Mouse (Mus musculus): ENCODE data around the gene Alk. TPM values are rescaled to one million over a fixed set of nuclear protein-coding genes. Genes with fewer than 3 reads are reported as not detected.

The Alk gene
- polyA plus RNA-seq, 1 experiment: 0.05 TPM

DNA sequence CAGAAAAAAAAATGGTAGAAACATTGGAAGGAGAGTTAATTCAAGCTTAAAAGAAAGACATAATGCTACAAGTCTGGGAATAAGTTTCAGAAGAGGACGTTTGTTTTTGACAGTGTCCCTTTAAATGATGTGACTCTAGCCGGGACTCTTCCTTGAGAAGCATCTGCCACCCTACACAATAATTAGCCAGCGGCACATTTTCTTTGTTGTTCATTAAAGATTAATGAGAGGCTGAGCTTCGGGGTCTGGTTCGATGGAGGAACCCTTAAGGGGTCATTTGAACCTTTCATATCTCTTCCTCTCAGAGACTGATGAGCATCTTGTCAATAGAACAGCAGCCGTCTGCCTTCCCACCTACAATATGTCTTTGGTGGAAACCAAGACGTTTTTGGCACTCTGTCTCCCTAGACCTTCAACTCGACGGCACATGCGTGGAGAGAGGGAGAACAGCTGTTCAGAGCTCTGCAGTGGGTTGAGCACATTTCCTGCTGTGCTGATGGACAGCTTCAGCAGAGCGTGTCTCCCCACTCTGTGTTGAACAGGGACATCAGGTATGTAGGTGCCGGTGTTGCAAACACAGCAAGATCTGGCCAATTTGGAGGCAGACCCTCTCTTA is 528.0 kb downstream of the Alk start:
- no peak for DNase-seq (ENCODE audit: low read depth, low spot score)
- 37% methylated on average over 12 of the region's 12 CpGs for WGBS

GRCm38 (mm10) chr17:72071871-72072270 is 532.6 kb downstream of the Alk start:
- no peak for DNase-seq (ENCODE audit: low read depth, low spot score)
- 63% methylated on average over 1 of the region's 1 CpGs for WGBS

DNA sequence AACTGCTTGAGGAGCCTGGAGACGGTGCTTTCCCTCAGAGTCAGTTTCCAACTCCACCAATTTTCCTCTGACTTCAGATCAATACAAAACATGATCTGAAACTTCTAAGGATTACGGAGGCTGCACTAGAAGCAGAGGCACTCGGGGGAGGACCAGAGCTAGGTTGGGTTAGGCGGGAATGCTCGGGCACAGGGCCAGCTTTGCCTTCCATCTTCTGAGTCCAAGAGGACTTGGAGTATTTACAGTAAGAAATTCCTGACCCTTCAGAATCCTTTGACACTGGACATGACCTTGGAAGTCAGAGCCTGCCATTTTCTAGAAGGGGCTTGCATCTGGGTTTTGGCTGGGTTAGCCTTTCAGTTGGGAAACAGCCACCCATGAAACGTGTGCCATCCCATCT is 536.3 kb downstream of the Alk start:
- no peak for DNase-seq (ENCODE audit: low read depth, low spot score)
- 75% methylated on average over 6 of the region's 6 CpGs for WGBS

DNA sequence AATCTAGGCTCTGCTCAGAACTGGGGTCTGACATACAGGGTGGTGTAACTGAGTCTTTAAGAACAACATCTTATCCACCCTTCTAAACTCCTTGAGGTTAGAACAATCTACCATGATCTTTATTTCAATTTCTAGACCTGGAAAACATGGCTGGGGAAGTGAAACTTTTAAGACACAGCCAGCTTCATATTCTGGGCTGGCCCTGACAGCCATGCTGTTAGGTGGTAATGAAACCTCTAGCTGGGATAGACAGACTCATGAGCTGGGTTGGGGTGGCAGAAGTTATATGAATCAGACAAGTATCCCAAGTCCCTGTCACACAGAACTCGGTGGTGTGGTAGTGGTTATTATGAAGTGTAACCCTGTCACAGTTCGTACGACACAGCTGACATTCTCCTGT is 541.4 kb downstream of the Alk start:
- DNase-seq (ENCODE audit: low read depth, low spot score): no peak
- WGBS: 91% methylated on average over 3 of the region's 3 CpGs

DNA sequence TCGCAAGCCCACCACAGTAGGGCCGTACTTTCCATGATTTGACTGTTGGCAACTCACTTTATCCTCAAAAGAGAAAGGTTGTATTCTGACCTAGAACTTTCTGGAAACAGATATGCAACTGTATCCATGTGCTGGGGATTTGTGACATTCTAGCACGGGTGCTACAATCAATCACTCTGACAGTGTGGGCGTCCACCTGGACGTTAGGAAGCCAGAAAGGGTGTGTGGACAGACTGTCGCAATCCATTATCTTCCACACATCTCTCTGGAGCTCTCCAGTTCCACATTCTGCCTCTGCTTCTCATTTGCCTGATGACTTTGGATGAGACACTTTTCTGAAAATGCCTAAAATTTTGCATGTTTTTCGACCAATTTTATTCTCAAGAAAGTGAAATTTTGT is 545.1 kb downstream of the Alk start:
- DNase-seq (ENCODE audit: low read depth, low spot score): no peak
- WGBS: 55% methylated on average over 7 of the region's 7 CpGs

GRCm38 (mm10) chr17:72045671-72046070 is 558.8 kb downstream of the Alk start:
- 93% methylated on average over 2 of the region's 2 CpGs for WGBS
- no peak for DNase-seq (ENCODE audit: low read depth, low spot score)

GRCm38 (mm10) chr17:72043667-72044390 is 560.6 kb downstream of the Alk start:
- no peak for DNase-seq (ENCODE audit: low read depth, low spot score)
- WGBS: 76% methylated on average over 11 of the region's 11 CpGs

DNA sequence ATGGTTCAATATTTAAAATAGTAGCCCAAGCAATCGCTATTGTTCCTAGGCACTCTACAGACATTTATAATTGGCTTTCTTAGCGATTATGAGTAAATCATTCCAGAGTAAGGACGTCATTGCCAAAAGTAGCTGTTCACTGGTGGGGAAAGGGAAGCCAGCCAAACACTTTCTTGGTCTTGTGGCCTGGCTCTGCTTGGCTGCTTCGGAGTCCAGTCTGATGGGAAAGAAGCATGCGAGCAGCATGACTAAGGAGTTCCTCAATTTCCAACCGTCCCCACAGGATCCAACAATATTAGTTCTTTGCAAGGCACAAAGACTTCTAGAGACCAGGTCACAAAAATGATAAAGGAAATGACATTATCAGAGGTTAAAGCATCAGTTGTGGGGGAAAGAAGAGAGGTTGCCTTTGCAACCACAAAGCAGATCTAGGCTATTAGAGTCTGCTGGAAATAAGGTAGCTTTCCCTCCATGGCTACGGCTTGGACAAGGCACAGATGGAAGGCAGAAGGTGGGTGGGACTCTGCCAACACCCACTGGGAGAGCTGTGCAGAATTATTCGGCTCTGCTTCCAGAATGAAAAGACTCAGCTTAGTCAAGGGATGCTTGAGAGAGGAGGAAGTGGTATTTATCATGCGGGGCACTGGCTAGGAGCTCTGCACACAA is 561.3 kb downstream of the Alk start:
- DNase-seq (ENCODE audit: low read depth, low spot score): no peak
- 67% methylated on average over 9 of the region's 9 CpGs for WGBS

- WGBS: 77% methylated on average over 7 of the region's 7 CpGs
Observed at GRCm38 (mm10) chr17:72039176-72039948, 565.1 kb downstream of the Alk start.

GRCm38 (mm10) chr17:72038371-72038770 is 566.1 kb downstream of the Alk start:
- no peak for DNase-seq (ENCODE audit: low read depth, low spot score)
- 83% methylated on average over 5 of the region's 5 CpGs for WGBS

More at GRCm38 (mm10) chr17:72039176-72039948, 565.1 kb downstream of the Alk start:
- no peak for DNase-seq (ENCODE audit: low read depth, low spot score)

DNA sequence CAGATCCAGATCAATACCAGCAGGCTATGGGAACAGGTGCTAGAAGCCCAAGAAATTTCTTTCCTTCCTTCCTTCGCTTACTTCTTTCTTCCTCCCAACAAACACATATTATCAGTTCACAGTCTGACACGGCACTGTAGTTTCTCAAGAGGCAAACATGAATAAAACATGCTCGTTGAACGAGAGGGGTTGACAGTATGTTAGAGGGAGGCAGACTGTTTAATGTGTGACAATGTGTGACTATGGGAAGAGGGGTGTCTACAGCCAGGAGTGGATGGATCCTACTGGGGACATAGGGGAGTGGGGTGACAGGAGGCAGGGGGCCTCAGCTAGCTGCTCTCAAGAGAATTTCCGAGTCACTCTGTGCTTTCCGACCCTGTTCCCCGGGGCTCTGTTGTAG is 573.8 kb downstream of the Alk start:
- 82% methylated on average over 7 of the region's 7 CpGs for WGBS

GRCm38 (mm10) chr17:72023323-72023722 is 581.1 kb downstream of the Alk start:
- WGBS: 79% methylated on average over 9 of the region's 9 CpGs
- no peak for DNase-seq (ENCODE audit: low read depth, low spot score)

More for the DNA sequence above, 573.8 kb downstream of the Alk start:
- DNase-seq (ENCODE audit: low read depth, low spot score): no peak

- DNase-seq (ENCODE audit: low read depth, low spot score): no peak
- WGBS: 70% methylated on average over 10 of the region's 10 CpGs
Observed at GRCm38 (mm10) chr17:72021733-72022669, 582.4 kb downstream of the Alk start.

- DNase-seq (ENCODE audit: low read depth, low spot score): no peak
Observed at GRCm38 (mm10) chr17:72017329-72017728, 587.1 kb downstream of the Alk start.

GRCm38 (mm10) chr17:72015253-72015652 is 589.2 kb downstream of the Alk start:
- no peak for DNase-seq (ENCODE audit: low read depth, low spot score)
- WGBS: 74% methylated on average over 3 of the region's 3 CpGs

GRCm38 (mm10) chr17:72012775-72013174 is 591.7 kb downstream of the Alk start:
- 45% methylated on average over 9 of the region's 9 CpGs for WGBS

DNA sequence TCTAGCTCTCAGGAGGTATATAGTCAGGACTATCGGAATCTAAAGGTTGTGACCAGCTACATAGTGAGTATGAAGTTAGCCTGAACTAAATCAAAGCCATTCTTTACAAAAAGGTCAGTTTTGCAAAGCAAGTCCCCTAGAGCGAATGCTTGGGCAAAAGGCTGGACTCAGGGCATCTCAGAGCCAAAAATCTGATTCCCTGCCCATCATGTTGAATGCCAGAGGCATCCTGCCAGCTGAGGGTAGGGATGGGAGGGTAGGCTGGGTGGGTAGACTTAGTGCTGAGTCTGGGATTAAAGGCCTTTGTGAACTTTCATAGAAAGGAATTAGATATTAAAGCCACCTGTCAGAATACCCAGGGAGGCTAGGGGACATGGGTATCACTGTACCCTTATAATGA is 594.6 kb downstream of the Alk start:
- DNase-seq (ENCODE audit: low read depth, low spot score): no peak
- 91% methylated on average over 2 of the region's 2 CpGs for WGBS

More at GRCm38 (mm10) chr17:72012775-72013174, 591.7 kb downstream of the Alk start:
- no peak for DNase-seq (ENCODE audit: low read depth, low spot score)

DNA sequence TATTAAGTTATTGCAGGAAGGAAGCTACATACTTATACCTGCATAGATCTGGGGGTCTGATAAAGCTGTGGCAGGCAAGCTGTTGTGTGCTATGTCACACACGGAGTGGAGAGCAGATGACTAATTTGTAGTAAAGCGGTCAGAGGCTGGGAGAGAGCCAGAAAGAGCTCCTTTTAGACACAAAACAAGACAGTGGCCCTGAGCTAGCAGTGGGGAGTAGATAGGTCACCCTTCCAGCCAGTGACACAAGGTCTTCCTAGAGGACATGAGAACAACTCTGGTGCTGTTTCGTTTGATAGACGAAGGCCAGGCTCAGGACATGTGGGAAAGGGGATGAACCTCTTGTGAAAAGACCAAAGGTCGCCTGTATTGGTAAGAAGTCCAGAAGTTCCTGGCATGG is 596.0 kb downstream of the Alk start:
- no peak for DNase-seq (ENCODE audit: low read depth, low spot score)
- 50% methylated on average over 5 of the region's 5 CpGs for WGBS

DNA sequence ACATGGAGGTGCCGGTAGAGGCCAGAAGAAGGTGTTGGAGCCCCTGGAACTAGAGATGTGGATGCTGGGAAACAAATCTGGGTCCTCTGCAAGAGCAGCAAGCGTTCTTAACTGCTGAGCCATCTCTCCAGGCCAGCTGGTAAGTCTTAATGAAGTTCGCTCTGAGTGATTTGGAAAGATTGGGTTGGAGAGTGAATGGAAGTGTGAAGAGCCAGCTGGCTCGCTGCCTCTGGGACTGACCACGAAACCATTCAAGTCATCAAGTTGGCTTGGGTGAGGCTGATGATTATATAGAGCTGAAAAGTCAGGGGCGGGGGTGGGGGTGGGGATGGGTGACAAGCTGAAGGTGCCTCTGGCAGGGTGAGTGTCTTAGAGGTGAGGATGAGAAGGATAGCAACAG is 599.1 kb downstream of the Alk start:
- 65% methylated on average over 6 of the region's 6 CpGs for WGBS

More for the DNA sequence above, 599.1 kb downstream of the Alk start:
- no peak for DNase-seq (ENCODE audit: low read depth, low spot score)

Measured in large intestine, adult 2 months (tissue).